Mouse (Mus musculus) G1E (cell line): ENCODE data around the gene Ppp1r3c.

Experiments
- CTCF ChIP-seq: IDR thresholded peaks from 2 replicates; pipeline ENCODE4 v1.5.1; 2012; ENCODE audit warnings: low read depth, low read length, inconsistent platforms, mixed read lengths
- GATA1 ChIP-seq: IDR thresholded peaks from 2 replicates; pipeline ENCODE4 v1.6.1; 2012; ENCODE audit warnings: borderline replicate concordance, low read length, inconsistent platforms, mixed read lengths

GRCm38 (mm10) chr19:36706195-36706594, 30.3 kb downstream of the Ppp1r3c start:
- no peak for TF ChIP-seq CTCF
- TF ChIP-seq GATA1 = no peak
